Mouse (Mus musculus) gastrocnemius, postnatal 25 days (tissue): Measurements from ENCODE around the gene Wrb. TPM values are rescaled to one million over a fixed set of nuclear protein-coding genes. Genes with fewer than 3 reads are reported as not detected.

ENCODE experiments used
- DNase-seq: peaks from one replicate; pipeline ENCODE4 v3.0.0; 2022
- total RNA-seq, 2 experiments: library from RNA; stranded (reverse); gene quantifications; 1 replicate in 1 of 2; 2 replicates in 1 of 2; pipeline ENCODE4 v1.2.3; 2021

Wrb gene
- total RNA-seq, 2 experiments from 2014 or later: 9.5 to 9.8 TPM

- DNase-seq: peak; percentile 39
Observed at GRCm38 (mm10) chr16:96158511-96159080, 13.4 kb downstream of the Wrb start.

- DNase-seq: peak; percentile 57
Observed at GRCm38 (mm10) chr16:96159091-96159731, 14.0 kb downstream of the Wrb start.

GRCm38 (mm10) chr16:96159794-96160346, 14.7 kb downstream of the Wrb start:
- DNase-seq: no peak

- DNase-seq: no peak
Observed at GRCm38 (mm10) chr16:96160927-96161326, 15.7 kb downstream of the Wrb start.

GRCm38 (mm10) chr16:96161336-96161735, 16.1 kb downstream of the Wrb start:
- no peak for DNase-seq

- DNase-seq: no peak
Observed at GRCm38 (mm10) chr16:96165723-96166264, 20.6 kb downstream of the Wrb start.

GRCm38 (mm10) chr16:96168837-96169236, 23.6 kb downstream of the Wrb start:
- DNase-seq: no peak

GRCm38 (mm10) chr16:96173648-96174047, 28.4 kb downstream of the Wrb start:
- DNase-seq: no peak

- no peak for DNase-seq
Observed at GRCm38 (mm10) chr16:96175399-96175798, 30.2 kb downstream of the Wrb start.

GRCm38 (mm10) chr16:96179156-96179555, 33.9 kb downstream of the Wrb start:
- DNase-seq: no peak

- no peak for DNase-seq
Observed at GRCm38 (mm10) chr16:96187619-96188018, 42.4 kb downstream of the Wrb start.

GRCm38 (mm10) chr16:96191531-96192506, 46.6 kb downstream of the Wrb start, which contains the start of gene Lca5l:
Lca5l (minus strand) TSS chr16:96192271.
- DNase-seq: peak; percentile 99

- peak; percentile 89 for DNase-seq
Observed at GRCm38 (mm10) chr16:96199913-96200701, 54.9 kb downstream of the Wrb start, which contains the start of gene Sh3bgr. Sh3bgr (plus strand) TSS chr16:96200450.

GRCm38 (mm10) chr16:96200702-96201028, 55.5 kb downstream of the Wrb start:
- DNase-seq: no peak

- peak; percentile 62 for DNase-seq
Observed at GRCm38 (mm10) chr16:96201485-96202232, 56.5 kb downstream of the Wrb start.

Other genes starting within 250 kb of the Wrb start
- gene Psmg1, start 154.4 kb upstream of the Wrb start, total RNA-seq: 10 to 100 TPM in 1 of 2 experiments, 1 to 10 TPM in 1; 9.5 to 10.3 TPM
- gene Brwd1, start 62.9 kb upstream of the Wrb start, total RNA-seq: 10 to 100 TPM; 59.2 to 63.4 TPM
- gene Hmgn1, start 17.7 kb upstream of the Wrb start, total RNA-seq: 10 to 100 TPM; 30.2 to 38.5 TPM
- under 1 TPM; 0.35 to 0.43 TPM for gene Lca5l, start 46.9 kb downstream of the Wrb start, total RNA-seq
- gene Sh3bgr, start 55.0 kb downstream of the Wrb start, total RNA-seq: 100 to 1,000 TPM; 960 to 980 TPM
- under 1 TPM in 1 of 2 experiments, not detected in 1; 0.11 TPM for gene B3galt5, start 90.4 kb downstream of the Wrb start, total RNA-seq